Mouse (Mus musculus) midbrain, embryonic 11.5 days (tissue): ENCODE results near the gene Gm48551. TPM values are rescaled to one million over a fixed set of nuclear protein-coding genes. Genes with fewer than 3 reads are reported as not detected.

Experiments used
- ATAC-seq: fragments of 200-750 bp; cut with Nextera tagmentation; 2 replicates; pipeline ENCODE4 v1.8.0; 2017; ENCODE audit warnings: moderate TSS enrichment, moderate library complexity; ENCODE audit not compliant: low FRiP score
- DNase-seq: peaks from one replicate; pipeline ENCODE4 v3.0.0; 2015; ENCODE audit warnings: low spot score; ENCODE audit errors: missing footprints
- H3K27ac ChIP-seq: fragments of 300-500 bp; sonication (generic); 2 replicates; pipeline ENCODE4 v1.5.1; 2014; ENCODE audit warnings: low read depth, low read length
- H3K27me3 ChIP-seq: fragments of 300-500 bp; sonication (generic); 2 replicates; pipeline ENCODE4 v1.6.1; 2014; ENCODE audit warnings: mild to moderate bottlenecking, low read length, moderate library complexity, mixed read lengths; ENCODE audit not compliant: control insufficient read depth, insufficient read depth
- H3K36me3 ChIP-seq: fragments of 300-500 bp; sonication (generic); 2 replicates; pipeline ENCODE4 v1.6.1; 2014; ENCODE audit warnings: mild to moderate bottlenecking, low read length, moderate library complexity, mixed read lengths; ENCODE audit not compliant: control insufficient read depth, insufficient read depth
- H3K4me1 ChIP-seq: fragments of 300-500 bp; sonication (generic); 2 replicates; pipeline ENCODE4 v1.6.1; 2014; ENCODE audit warnings: low read length; ENCODE audit not compliant: control insufficient read depth, insufficient read depth
- H3K4me2 ChIP-seq: fragments of 300-500 bp; sonication (generic); 2 replicates; pipeline ENCODE4 v1.6.1; 2014; ENCODE audit warnings: mild to moderate bottlenecking, moderate library complexity
- H3K4me3 ChIP-seq: fragments of 300-500 bp; sonication (generic); 2 replicates; pipeline ENCODE4 v1.5.1; 2014; ENCODE audit warnings: low read depth, low read length
- H3K9ac ChIP-seq: fragments of 300-500 bp; sonication (generic); 2 replicates; pipeline ENCODE4 v1.6.1; 2014; ENCODE audit warnings: low read length
- H3K9me3 ChIP-seq: fragments of 300-500 bp; sonication (generic); 2 replicates; pipeline ENCODE4 v1.6.1; 2016; ENCODE audit warnings: low read length; ENCODE audit not compliant: control insufficient read depth
- WGBS: fragments of 180-500 bp; shearing (Covaris S2); extraction: QIAGEN DNeasy Blood & Tissue Kit; methylation state at CpG from one replicate; pipeline ENCODE4 v1.1.7; 2014; 5-methylcytosine and 5-hydroxymethylcytosine counted together
- polyA plus RNA-seq: library from polyadenylated mRNA; unstranded; fragments of >200 nt; fragmentation: Nextera tagmentation; extraction: Ambion mirVana; gene quantifications from 2 replicates; pipeline ENCODE4 v1.2.1, GENCODE M21; 2014

Gm48551 gene
- polyA plus RNA-seq, 1 experiment from 2014 or later = 2.9 TPM

- under 1% methylated on average over 44 of the region's 46 CpGs for WGBS
Measured at GRCm38 (mm10) chr10:81378553-81379182, 5.6 kb upstream of the Gm48551 start.

GRCm38 (mm10) chr10:81379183-81379553 is 5.1 kb upstream of the Gm48551 start:
- Histone ChIP-seq H3K4me1 (peaks cover 18% of the 10 kb centered on the region), H3K9me3 (no peaks in the 10 kb centered on the region), H3K4me2 (peak overlapping the region; percentile 55), H3K27ac (peak overlapping the region; percentile 65), H3K27me3 (no peaks in the 10 kb centered on the region), H3K4me3 (peak overlapping the region; percentile 86), H3K9ac (peak overlapping the region; percentile 71), H3K36me3 (peaks cover 5% of the 10 kb centered on the region; the same call in 1 of the 2 replicates)
- DNase-seq (no peak), ATAC-seq (peak; percentile 4)
- WGBS = 59% methylated on average over 3 of the region's 3 CpGs

More at GRCm38 (mm10) chr10:81378553-81379182, 5.6 kb upstream of the Gm48551 start:
- Histone ChIP-seq H3K4me1 (peaks cover 18% of the 10 kb centered on the region), H3K9ac (peak overlapping the region; percentile 96), H3K27me3 (no peaks in the 10 kb centered on the region), H3K9me3 (no peaks in the 10 kb centered on the region), H3K27ac (peak overlapping the region; percentile 65), H3K4me2 (peak overlapping the region; percentile 55), H3K4me3 (peak overlapping the region; percentile 86), H3K36me3 (peaks cover 6% of the 10 kb centered on the region; the same call in 1 of the 2 replicates)
- ATAC-seq = peak; percentile 97
- peak; percentile 100 for DNase-seq

GRCm38 (mm10) chr10:81379809-81380378 is 4.4 kb upstream of the Gm48551 start:
- Histone ChIP-seq H3K27ac (no peak overlapping the region), H3K4me3 (no peak overlapping the region), H3K4me2 (no peak overlapping the region), H3K36me3 (peaks cover 3% of the 10 kb centered on the region; the same call in 1 of the 2 replicates), H3K9ac (no peak overlapping the region), H3K27me3 (no peaks in the 10 kb centered on the region), H3K4me1 (peaks cover 20% of the 10 kb centered on the region), H3K9me3 (no peaks in the 10 kb centered on the region)
- WGBS = 89% methylated on average over 6 of the region's 6 CpGs
- no peak for DNase-seq
- no peak for ATAC-seq

- no peak overlapping the region for H3K4me2 ChIP-seq
- WGBS = 87% methylated on average over 5 of the region's 5 CpGs
- H3K27me3 ChIP-seq = no peaks in the 10 kb centered on the region
- peaks cover 20% of the 10 kb centered on the region for H3K4me1 ChIP-seq
- no peak for DNase-seq
- H3K9me3 ChIP-seq = no peaks in the 10 kb centered on the region
- no peak overlapping the region for H3K4me3 ChIP-seq
- peaks cover 5% of the 10 kb centered on the region for H3K36me3 ChIP-seq
- no peak overlapping the region for H3K27ac ChIP-seq
- no peak for ATAC-seq
- H3K9ac ChIP-seq = no peak overlapping the region
Measured at GRCm38 (mm10) chr10:81382039-81382438, 2.2 kb upstream of the Gm48551 start.

GRCm38 (mm10) chr10:81384605-81384982 is 328 bp downstream of the Gm48551 start:
- peak overlapping the region; percentile 96 for H3K4me3 ChIP-seq
- WGBS = under 1% methylated on average over 19 of the region's 19 CpGs

GRCm38 (mm10) chr10:81385603-81386306 is 1.5 kb downstream of the Gm48551 start:
- WGBS = 88% methylated on average over 22 of the region's 22 CpGs
- Histone ChIP-seq H3K4me1 (peaks cover 17% of the 10 kb centered on the region), H3K27me3 (no peaks in the 10 kb centered on the region), H3K9me3 (no peaks in the 10 kb centered on the region), H3K9ac (no peak overlapping the region), H3K4me2 (peak overlapping the region; percentile 95; the same call in 1 of the 2 replicates), H3K4me3 (no peak overlapping the region), H3K36me3 (peaks cover 16% of the 10 kb centered on the region), H3K27ac (no peak overlapping the region)
- DNase-seq = no peak
- ATAC-seq = no peak

More at GRCm38 (mm10) chr10:81384605-81384982, 328 bp downstream of the Gm48551 start:
- ATAC-seq (peak; percentile 28), DNase-seq (no peak)
- Histone ChIP-seq H3K27ac (peak overlapping the region; percentile 72), H3K27me3 (no peaks in the 10 kb centered on the region), H3K9ac (peak overlapping the region; percentile 84), H3K4me1 (peaks cover 14% of the 10 kb centered on the region), H3K36me3 (peaks cover 16% of the 10 kb centered on the region), H3K9me3 (no peaks in the 10 kb centered on the region), H3K4me2 (peak overlapping the region; percentile 95)

GRCm38 (mm10) chr10:81387716-81388115 is 3.5 kb downstream of the Gm48551 start:
- Histone ChIP-seq H3K9ac (no peak overlapping the region), H3K4me1 (peaks cover 17% of the 10 kb centered on the region), H3K27ac (no peak overlapping the region), H3K9me3 (no peaks in the 10 kb centered on the region), H3K4me2 (no peak overlapping the region), H3K36me3 (peaks cover 16% of the 10 kb centered on the region), H3K27me3 (no peaks in the 10 kb centered on the region), H3K4me3 (no peak overlapping the region)
- 97% methylated on average over 20 of the region's 20 CpGs for WGBS
- ATAC-seq (no peak), DNase-seq (no peak)

GRCm38 (mm10) chr10:81388505-81389055 is 4.3 kb downstream of the Gm48551 start, which contains the start of gene Gm48552:
Gene Gm48552, plus strand, starts transcription at chr10:81389005.
- H3K9ac ChIP-seq = peak within 1 kb of the TSS; percentile 28; the same call in 1 of the 2 replicates
- no peak for ATAC-seq

More at GRCm38 (mm10) chr10:81388505-81389055, 4.3 kb downstream of the Gm48551 start, which contains the start of gene Gm48552:
- Histone ChIP-seq H3K4me1 (peaks cover 19% of the 10 kb centered on the region), H3K27me3 (no peaks in the 10 kb centered on the region), H3K27ac (peak within 1 kb of the TSS; percentile 25), H3K4me3 (no peak within 1 kb of the TSS), H3K4me2 (no peak within 1 kb of the TSS), H3K9me3 (no peaks in the 10 kb centered on the region), H3K36me3 (peaks cover 16% of the 10 kb centered on the region)
- 88% methylated on average over 5 of the region's 5 CpGs for WGBS
- no peak for DNase-seq
